Mouse (Mus musculus) embryonic fibroblast, embryonic 13.5 days (primary cell): Measurements from ENCODE around the gene Syce2. TPM values are rescaled to one million over a fixed set of nuclear protein-coding genes. Genes with fewer than 3 reads are reported as not detected.
A peak's percentile ranks its signal among the peaks of the same experiment; 100 is the strongest.

Source experiments
- H3K27ac ChIP-seq: 2 replicates; pipeline ENCODE4 v1.5.1; 2012; ENCODE audit warnings: low read length, control low read depth, inconsistent platforms; ENCODE audit not compliant: insufficient read depth
- H3K4me1 ChIP-seq: 2 replicates; pipeline ENCODE4 v1.6.1; 2011; ENCODE audit warnings: low read length; ENCODE audit not compliant: control insufficient read depth, insufficient read depth
- H3K4me3 ChIP-seq: 2 replicates; pipeline ENCODE4 v1.5.1; 2011; ENCODE audit warnings: mild to moderate bottlenecking, control low read depth, low read length; ENCODE audit not compliant: insufficient read depth
- CTCF ChIP-seq: IDR thresholded peaks from 2 replicates; pipeline ENCODE4 v1.5.1; 2011; ENCODE audit warnings: mild to moderate bottlenecking, control low read depth, low read length, moderate library complexity, borderline replicate concordance; ENCODE audit not compliant: insufficient read depth
- POLR2A ChIP-seq: IDR thresholded peaks from 2 replicates; pipeline ENCODE4 v1.6.1; 2011; ENCODE audit warnings: low read depth, mild to moderate bottlenecking, control low read depth, low read length, moderate library complexity
- polyA plus RNA-seq: library from polyadenylated mRNA; stranded (reverse); fragments of >200 nt; gene quantifications from 2 replicates; pipeline ENCODE4 v1.2.4, GENCODE M21; 2011; ENCODE audit warnings: low read depth; ENCODE audit not compliant: missing spikeins, insufficient read length

Syce2 gene
- polyA plus RNA-seq, 1 experiment = 18.9 TPM

GRCm38 (mm10) chr8:84908421-84909161 lies 36.7 kb downstream of the Syce2 start, which contains the start of gene Dnase2a:
Dnase2a (plus strand) TSS chr8:84908560.
- H3K4me1 ChIP-seq = peaks cover under 1% of the 10 kb centered on the region; the same call in 1 of the 2 replicates
- peak; percentile 56; the same call in 1 of the 2 replicates for TF ChIP-seq POLR2A
- no peak for TF ChIP-seq CTCF
- no peak within 1 kb of the TSS for H3K27ac ChIP-seq
- peak within 1 kb of the TSS; percentile 67 for H3K4me3 ChIP-seq

- no peaks in the 10 kb centered on the region for H3K4me1 ChIP-seq
- no peak overlapping the region for H3K27ac ChIP-seq
- H3K4me3 ChIP-seq = peak overlapping the region; percentile 67
- no peak for TF ChIP-seq CTCF
- no peak for TF ChIP-seq POLR2A
Measured at GRCm38 (mm10) chr8:84909162-84909767, 37.4 kb downstream of the Syce2 start.

- H3K4me1 ChIP-seq = no peaks in the 10 kb centered on the region
- no peak overlapping the region for H3K27ac ChIP-seq
- no peak overlapping the region for H3K4me3 ChIP-seq
- TF ChIP-seq POLR2A = no peak
- TF ChIP-seq CTCF = no peak
Measured at GRCm38 (mm10) chr8:84909949-84910348, 38.0 kb downstream of the Syce2 start.

GRCm38 (mm10) chr8:84910551-84910950 lies 38.6 kb downstream of the Syce2 start:
- TF ChIP-seq CTCF (no peak), POLR2A (no peak)

GRCm38 (mm10) chr8:84911854-84912253 lies 39.9 kb downstream of the Syce2 start:
- Histone ChIP-seq H3K27ac (no peak overlapping the region), H3K4me3 (no peak overlapping the region), H3K4me1 (no peaks in the 10 kb centered on the region)
- TF ChIP-seq POLR2A (no peak), CTCF (no peak)

More at GRCm38 (mm10) chr8:84910551-84910950, 38.6 kb downstream of the Syce2 start:
- H3K4me3 ChIP-seq = no peak overlapping the region
- H3K27ac ChIP-seq = no peak overlapping the region
- no peaks in the 10 kb centered on the region for H3K4me1 ChIP-seq

- TF ChIP-seq POLR2A = no peak
- no peak for TF ChIP-seq CTCF
- no peaks in the 10 kb centered on the region for H3K4me1 ChIP-seq
- no peak overlapping the region for H3K4me3 ChIP-seq
- no peak overlapping the region for H3K27ac ChIP-seq
Measured at GRCm38 (mm10) chr8:84912391-84912790, 40.5 kb downstream of the Syce2 start.

GRCm38 (mm10) chr8:84912895-84913501 lies 41.1 kb downstream of the Syce2 start:
- peak overlapping the region; percentile 25 for H3K4me3 ChIP-seq

GRCm38 (mm10) chr8:84913502-84913900 lies 41.6 kb downstream of the Syce2 start:
- no peak for TF ChIP-seq CTCF
- TF ChIP-seq POLR2A = no peak
- Histone ChIP-seq H3K4me3 (peak overlapping the region; percentile 25), H3K27ac (no peak overlapping the region), H3K4me1 (no peaks in the 10 kb centered on the region)

More at GRCm38 (mm10) chr8:84912895-84913501, 41.1 kb downstream of the Syce2 start:
- H3K4me1 ChIP-seq = no peaks in the 10 kb centered on the region
- no peak overlapping the region for H3K27ac ChIP-seq
- TF ChIP-seq CTCF (no peak), POLR2A (peak; percentile 25; the same call in 1 of the 2 replicates)

- Histone ChIP-seq H3K27ac (no peak overlapping the region), H3K4me3 (no peak overlapping the region), H3K4me1 (no peaks in the 10 kb centered on the region)
- TF ChIP-seq CTCF = no peak
- no peak for TF ChIP-seq POLR2A
Measured at GRCm38 (mm10) chr8:84913960-84914359, 42.0 kb downstream of the Syce2 start.
